Mouse (Mus musculus): ENCODE measurements at regions not wholly inside any gene's neighbourhood (a gene's known extent, or its start where the extent isn't known, plus 50 kb on each side); places are given as distances from the start of the nearest gene placed in this dataset.

DNA sequence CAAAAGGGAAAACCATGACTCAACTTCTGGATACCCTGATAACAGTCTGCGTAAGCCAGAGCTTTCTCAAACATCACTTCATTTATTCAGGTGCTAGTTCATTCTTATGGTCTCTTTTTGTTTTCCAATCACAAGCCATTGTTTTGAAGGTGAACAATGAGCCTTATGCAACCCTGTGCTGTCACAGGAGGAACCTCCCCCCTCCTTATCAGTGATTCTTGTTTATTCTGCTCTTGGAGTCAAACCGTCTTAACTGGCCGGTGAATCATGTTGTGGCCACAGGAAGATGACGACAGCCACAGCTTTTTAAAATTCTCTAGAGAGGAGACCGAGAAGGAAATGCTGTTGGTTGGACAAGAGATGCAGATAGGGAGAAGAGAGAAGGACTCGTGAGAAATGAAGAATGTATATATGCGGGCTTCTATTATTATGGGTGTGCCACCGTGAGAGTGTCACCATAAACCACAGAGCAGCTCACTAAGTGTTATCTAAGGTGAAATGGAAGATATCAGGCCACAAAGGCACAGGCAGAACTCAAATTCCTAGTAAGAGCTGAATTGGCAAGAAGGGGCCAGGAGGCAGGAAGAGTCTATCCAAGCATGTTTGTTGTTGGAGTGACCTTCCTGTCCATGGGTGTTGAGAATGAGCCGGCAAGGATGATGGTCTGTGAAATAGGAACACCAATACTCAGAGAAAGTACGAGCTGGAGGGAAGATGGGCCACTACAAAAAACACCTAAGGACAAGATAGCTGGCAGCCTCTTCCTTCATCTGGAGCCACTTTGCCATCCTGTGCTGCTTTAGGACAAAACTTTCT lies 151.8 kb downstream of the Kdr start (continued):
- TF ChIP-seq USF2 (IDR thresholded peaks at IDR 0.05; ENCODE audit: borderline replicate concordance in 1 of 2, insufficient read depth in 1 of 2, low read depth in 1 of 2, low read length in 2 of 2) (no peak), POLR2A (IDR thresholded peaks at IDR 0.05; ENCODE audit: control insufficient read depth in 1 of 2, insufficient read depth in 1 of 2, low read depth in 1 of 2, low read length in 2 of 2, poor library complexity in 1 of 2) (peak; percentile 37 to 60; a peak in 2 of 4 replicates), CTCF (IDR thresholded peaks at IDR 0.05 in 2 of 3, conservative IDR thresholded peaks at IDR 0.05 in 1 of 3; ENCODE audit: control insufficient read depth in 1 of 3, insufficient read depth in 1 of 3, low read depth in 2 of 3, low read length in 3 of 3, poor library complexity in 1 of 3, severe bottlenecking in 1 of 3) (no peak), ZMIZ1 (IDR thresholded peaks at IDR 0.05; ENCODE audit: low read depth, low read length) (peak; percentile 63)

DNA sequence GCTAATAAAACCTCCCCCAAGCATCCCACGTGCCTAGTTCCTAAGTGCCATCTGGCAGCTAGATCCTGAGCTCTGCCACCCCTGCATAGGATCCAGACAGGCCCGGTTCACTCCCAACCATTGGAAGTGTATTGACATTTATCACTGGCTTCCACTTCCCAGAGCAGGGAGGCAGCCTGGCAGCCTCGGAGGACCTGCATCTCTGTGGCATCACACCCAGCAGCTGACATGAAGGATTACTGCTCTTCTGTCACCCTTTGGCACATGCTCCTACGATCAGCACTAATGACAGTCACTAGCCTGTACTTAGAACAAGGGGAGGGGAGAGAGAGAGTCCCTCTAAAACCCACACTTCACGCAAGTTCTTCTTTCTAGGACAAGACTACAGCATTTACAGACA lies 152.7 kb downstream of the Kdr start:
- H3K79me2 ChIP-seq (ENCODE audit: control insufficient read depth, insufficient read depth, low read length, poor library complexity): no peaks in the 10 kb centered on the region
- peak; percentile 70 for DNase-seq (ENCODE audit: low read depth, low spot score)
- peak overlapping the region; percentile 27 to 28 for H3K4me3 ChIP-seq (ENCODE audit: control insufficient read depth in 1 of 2, insufficient read depth in 1 of 2, low read depth in 2 of 2, low read length in 2 of 2)
- TF ChIP-seq CTCF (IDR thresholded peaks at IDR 0.05 in 2 of 3, conservative IDR thresholded peaks at IDR 0.05 in 1 of 3; ENCODE audit: control insufficient read depth in 1 of 3, insufficient read depth in 1 of 3, low read depth in 2 of 3, low read length in 3 of 3, poor library complexity in 1 of 3, severe bottlenecking in 1 of 3) (no peak), CHD1 (IDR thresholded peaks at IDR 0.05; ENCODE audit: low read depth, low read length) (peak; percentile 80; the same call in 1 of the 2 replicates), EP300 (IDR thresholded peaks at IDR 0.05; ENCODE audit: low read depth in 1 of 2, low read length in 2 of 2) (no peak), TCF12 (IDR thresholded peaks at IDR 0.05; ENCODE audit: low read depth, low read length) (0 out of 2 replicates have a peak, but pooled peaks have one; percentile 26), ZKSCAN1 (IDR thresholded peaks at IDR 0.05; ENCODE audit: low read depth, low read length) (no peak), MAX (IDR thresholded peaks at IDR 0.05; ENCODE audit: low read length) (peak; percentile 75)
- no peaks in the 10 kb centered on the region for H3K9me3 ChIP-seq (replicated peaks; ENCODE audit: insufficient read depth, low read length)
- H3K4me1 ChIP-seq (ENCODE audit: control insufficient read depth in 1 of 2, insufficient read depth in 2 of 2, low read length in 2 of 2): peaks cover 37 to 41% of the 10 kb centered on the region in 2 experiments
- H3K27ac ChIP-seq (ENCODE audit: control insufficient read depth, low read depth, low read length): peak overlapping the region; percentile 95
- H3K36me3 ChIP-seq (ENCODE audit: control insufficient read depth in 1 of 2, insufficient read depth in 2 of 2, low read length in 2 of 2): peaks cover 0 to 51% of the 10 kb centered on the region in 2 experiments; a peak in 2 of 4 replicates
- H3K9ac ChIP-seq (ENCODE audit: control insufficient read depth, low read depth, low read length, poor library complexity, severe bottlenecking): peak overlapping the region; percentile 59
- no peaks in the 10 kb centered on the region for H3K27me3 ChIP-seq (ENCODE audit: control insufficient read depth in 1 of 2, insufficient read depth in 2 of 2, low read length in 2 of 2)

GRCm38 (mm10) chr5:75824660-75825059 lies 153.6 kb downstream of the Kdr start:
- Histone ChIP-seq H3K4me1 (ENCODE audit: control insufficient read depth in 1 of 2, insufficient read depth in 2 of 2, low read length in 2 of 2) (peaks cover 32 to 34% of the 10 kb centered on the region in 2 experiments), H3K27ac (ENCODE audit: control insufficient read depth, low read depth, low read length) (peak overlapping the region; percentile 95), H3K36me3 (ENCODE audit: control insufficient read depth in 1 of 2, insufficient read depth in 2 of 2, low read length in 2 of 2) (peaks cover 0 to 46% of the 10 kb centered on the region in 2 experiments; a peak in 2 of 4 replicates), H3K27me3 (ENCODE audit: control insufficient read depth in 1 of 2, insufficient read depth in 2 of 2, low read length in 2 of 2) (no peaks in the 10 kb centered on the region), H3K9me3 (replicated peaks; ENCODE audit: insufficient read depth, low read length) (no peaks in the 10 kb centered on the region), H3K4me3 (ENCODE audit: control insufficient read depth in 1 of 2, insufficient read depth in 1 of 2, low read depth in 2 of 2, low read length in 2 of 2) (no peak overlapping the region), H3K9ac (ENCODE audit: control insufficient read depth, low read depth, low read length, poor library complexity, severe bottlenecking) (no peak overlapping the region; the same call in 1 of the 2 replicates), H3K79me2 (ENCODE audit: control insufficient read depth, insufficient read depth, low read length, poor library complexity) (no peaks in the 10 kb centered on the region)
- no peak for DNase-seq (ENCODE audit: low read depth, low spot score)
- TF ChIP-seq CHD2 (IDR thresholded peaks at IDR 0.05; ENCODE audit: low read length) (no peak), RCOR1 (IDR thresholded peaks at IDR 0.05; ENCODE audit: low read depth, low read length) (no peak), USF1 (IDR thresholded peaks at IDR 0.05; ENCODE audit: low read depth, low read length) (no peak)

All from MEL (cell line).